Mouse (Mus musculus): ENCODE results near the gene Entpd1.

DNA sequence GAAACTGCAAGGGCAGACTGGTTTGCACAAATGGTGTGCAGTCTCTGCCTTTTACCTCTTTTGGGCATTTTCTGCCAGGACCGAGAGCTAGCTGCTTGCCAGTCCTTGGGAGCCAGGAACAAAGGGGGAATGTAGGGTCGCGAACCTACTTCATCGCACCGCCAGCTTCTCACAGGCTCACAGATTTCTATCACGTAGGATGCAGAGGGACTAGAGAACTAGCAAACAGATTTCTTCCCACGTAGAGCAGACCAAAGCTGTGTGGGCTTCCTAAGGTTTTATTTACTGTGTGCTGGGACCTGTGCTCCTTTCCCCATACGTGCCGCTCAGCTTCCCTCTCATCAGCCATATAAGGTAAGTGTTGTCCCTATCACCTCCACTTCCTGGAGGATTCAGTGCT lies 48.3 kb downstream of the Entpd1 start:
- TF ChIP-seq CTCF (IDR thresholded peaks at IDR 0.05; ENCODE audit: borderline replicate concordance, insufficient read depth, low read depth, low read length): no peak
- TF ChIP-seq POLR2A (IDR thresholded peaks at IDR 0.05; ENCODE audit: borderline replicate concordance, insufficient read depth, low read length): no peak
